Mouse (Mus musculus): ENCODE data around the gene Psmd6.
A peak's percentile ranks its signal among the peaks of the same experiment; 100 is the strongest.

Gene Psmd6

DNA sequence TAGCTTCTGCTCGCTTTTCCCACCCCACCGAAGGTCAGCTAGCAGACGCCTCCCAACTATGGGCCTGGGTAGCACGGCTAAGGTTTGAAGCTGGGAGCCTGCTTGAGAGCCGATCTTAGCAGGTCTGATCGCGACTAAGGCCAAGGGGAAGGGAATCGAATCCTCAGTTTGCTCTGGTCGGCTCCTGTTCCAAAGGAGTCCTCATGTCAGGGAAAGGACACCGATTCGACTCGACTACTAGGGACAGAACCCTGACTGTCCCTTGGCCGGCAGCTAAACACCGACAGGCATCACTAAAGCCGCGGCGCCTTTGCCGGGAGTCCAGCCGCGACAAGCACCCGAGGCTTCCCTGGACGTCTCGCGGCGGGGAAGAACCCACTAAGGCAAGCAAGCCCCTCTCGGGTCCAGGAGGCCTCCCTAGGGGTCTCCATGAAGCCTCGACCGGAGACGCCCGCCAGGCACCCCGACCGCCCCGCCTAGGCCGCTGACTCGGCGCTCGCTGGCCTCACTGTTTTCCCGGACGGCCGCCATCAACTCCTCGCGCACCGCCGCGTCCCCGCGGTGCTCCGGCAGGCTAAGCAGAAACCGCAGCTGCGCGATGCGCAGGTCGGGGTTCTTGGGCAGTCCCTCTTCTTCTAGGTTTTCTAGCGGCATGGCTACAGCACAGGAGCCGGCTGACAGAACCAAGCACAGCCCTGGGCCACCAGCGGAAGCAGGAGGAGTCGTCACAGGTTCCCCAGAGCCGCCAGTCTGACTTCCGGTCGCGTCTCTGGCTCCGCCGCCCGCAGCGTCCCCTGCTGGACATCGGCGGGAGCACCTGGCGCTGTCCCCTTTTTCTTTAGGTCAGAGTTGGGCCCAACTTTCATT is at the start of gene Psmd6:
Gene Psmd6 (minus strand): TSS at position 755 of the 867 bp plus-strand sequence.
- peak; percentile 86 for DNase-seq (ENCODE audit: low read depth)

DNA sequence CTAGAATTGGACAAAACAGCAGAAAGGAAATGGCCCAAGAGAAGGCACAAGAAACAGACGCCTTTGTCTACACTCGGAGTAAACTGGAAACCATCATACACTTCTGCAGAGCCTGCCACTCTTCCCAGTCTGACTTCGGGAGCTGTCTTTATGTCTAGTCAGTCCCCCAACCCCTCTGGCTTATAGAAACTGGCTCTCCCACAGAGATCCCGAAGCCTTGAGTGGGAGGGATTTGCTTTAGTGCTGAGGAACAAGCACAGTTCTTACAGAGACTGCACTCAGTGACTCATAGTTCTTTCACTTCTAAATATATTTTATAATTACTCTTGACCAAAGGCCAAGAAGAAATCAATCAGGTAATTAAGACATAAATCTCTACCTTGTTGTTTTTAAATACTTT is 10.1 kb downstream of the Psmd6 start:
- DNase-seq (ENCODE audit: low read depth), result no peak

DNA sequence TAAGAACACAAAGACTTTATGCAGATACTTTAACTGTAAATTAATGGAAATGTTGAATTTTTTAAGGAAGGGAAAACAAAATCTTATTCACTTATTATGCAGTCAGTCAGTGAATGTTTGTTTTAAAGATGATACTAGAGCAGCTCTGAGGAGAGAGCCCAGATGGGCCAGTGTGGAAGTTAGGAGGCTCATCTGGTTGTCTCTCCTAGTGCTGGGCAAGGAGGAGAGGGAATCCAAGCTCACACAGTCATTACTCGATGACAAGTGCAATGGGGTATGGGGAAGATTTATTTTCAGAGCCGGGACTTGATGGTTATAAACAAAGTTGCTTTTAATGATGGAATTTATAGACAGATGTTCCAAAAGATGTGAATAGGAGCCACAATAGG is 15.9 kb downstream of the Psmd6 start:
- no peak for DNase-seq (ENCODE audit: low read depth)

DNA sequence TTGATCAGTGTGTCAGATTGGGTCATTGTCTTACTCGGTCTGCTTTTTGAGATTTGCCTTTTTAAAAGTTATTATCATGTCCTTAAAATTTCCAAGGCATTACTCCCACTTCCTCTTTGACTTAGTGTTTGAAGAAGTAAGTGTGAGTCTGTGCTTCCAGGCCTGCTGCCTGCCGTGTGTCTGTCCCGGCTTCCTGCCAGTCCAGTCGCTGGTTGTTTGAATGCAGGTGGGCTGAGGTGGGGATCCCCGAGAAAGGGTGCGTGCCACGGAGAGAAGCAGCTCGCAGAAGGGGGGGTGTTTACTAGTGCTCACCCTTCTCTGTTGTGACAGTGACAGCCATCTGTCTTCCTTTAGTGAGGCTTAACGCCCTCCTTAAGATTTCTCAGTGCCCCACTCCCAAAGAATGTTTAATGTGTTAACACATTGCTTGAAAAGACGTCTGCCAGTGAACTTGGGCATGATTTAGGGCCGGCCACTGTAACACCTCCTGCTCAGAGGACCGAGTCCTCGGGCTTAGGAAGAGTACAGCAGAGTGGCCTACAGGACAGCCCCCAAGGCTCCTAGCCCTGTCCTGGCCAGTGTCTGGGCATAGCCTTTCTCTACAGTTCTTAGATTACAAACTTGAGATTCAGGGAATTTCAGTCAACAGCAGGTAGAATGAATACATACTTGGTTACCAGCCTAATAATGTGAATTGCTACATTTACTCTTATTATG is 16.4 kb downstream of the Psmd6 start:
- no peak for DNase-seq (ENCODE audit: low read depth)

DNA sequence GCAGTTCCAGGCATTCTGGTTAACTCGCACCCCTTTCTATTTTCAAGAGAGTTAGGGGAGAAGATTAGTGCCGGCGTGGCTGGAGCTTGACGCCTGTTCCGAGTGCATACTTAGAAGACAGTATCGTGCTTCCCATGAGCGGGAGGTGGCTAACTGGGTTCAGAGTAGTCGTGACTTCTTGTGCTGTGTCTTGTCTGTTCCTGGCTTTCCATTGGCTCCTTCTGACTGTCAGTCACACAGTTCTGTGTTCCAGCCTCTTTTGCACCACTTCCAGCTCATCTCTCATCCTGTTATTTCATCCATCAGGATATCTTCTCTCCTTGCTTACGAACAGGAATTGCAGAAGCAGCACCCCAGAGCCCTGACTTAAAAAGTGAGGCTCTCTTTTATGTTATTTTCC is 19.5 kb downstream of the Psmd6 start:
- DNase-seq (ENCODE audit: low read depth), result no peak

DNA sequence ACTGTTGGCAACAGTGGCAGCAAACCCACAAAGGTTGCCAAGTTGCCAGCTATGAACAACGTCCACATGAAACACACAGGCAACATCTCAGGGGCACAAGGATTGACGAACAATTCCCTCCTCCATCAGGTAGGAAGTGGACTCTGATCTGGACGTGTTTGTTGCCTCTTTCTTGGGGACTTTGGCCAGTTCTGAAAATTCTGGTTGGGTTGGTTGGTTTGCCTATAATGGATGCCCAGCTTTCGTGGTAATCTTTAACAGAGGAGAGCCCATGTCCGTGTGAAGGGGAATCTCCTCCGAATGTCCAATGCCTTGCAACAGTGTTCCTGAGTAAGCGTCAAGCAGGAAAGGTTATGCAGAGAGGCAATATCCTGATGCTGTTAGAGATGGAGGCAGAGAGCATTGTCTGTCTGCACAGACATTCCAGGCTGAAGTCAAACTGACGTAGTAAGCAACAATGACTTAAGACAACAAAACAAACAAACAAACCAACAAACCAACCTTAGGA is 20.0 kb downstream of the Psmd6 start:
- no peak for DNase-seq (ENCODE audit: low read depth)

DNA sequence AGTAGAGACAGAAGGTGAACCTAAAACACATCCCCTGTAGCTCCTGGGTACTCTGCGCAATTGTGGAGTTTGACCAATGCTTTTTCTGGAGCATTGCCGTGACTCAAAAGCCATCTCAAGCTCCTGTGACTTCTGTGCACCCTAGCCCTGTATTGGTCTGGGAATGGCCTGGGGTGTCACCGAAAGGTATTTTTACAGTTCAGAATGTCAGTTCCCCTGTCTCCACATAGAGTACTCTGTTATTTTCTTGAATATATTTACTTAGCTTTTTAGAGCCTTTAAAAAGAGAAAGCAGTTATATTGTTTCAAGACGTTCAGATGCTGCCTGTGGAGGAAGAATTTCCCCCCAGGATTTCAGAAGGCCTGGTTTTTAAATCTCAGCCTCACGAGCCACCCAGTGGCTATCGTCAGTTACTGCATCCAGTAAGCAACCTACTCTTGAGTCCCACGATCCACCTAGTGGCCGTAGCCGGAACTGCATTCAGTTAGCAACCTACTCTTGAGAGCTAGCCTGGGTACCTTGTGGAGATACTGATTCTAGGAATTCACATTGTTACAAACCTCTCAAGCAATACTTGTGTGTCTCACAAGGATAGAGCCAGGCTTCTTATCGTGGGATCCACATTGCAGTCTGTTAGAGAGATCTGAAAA is 22.3 kb downstream of the Psmd6 start:
- peak; percentile 89 for DNase-seq (ENCODE audit: low read depth)

DNA sequence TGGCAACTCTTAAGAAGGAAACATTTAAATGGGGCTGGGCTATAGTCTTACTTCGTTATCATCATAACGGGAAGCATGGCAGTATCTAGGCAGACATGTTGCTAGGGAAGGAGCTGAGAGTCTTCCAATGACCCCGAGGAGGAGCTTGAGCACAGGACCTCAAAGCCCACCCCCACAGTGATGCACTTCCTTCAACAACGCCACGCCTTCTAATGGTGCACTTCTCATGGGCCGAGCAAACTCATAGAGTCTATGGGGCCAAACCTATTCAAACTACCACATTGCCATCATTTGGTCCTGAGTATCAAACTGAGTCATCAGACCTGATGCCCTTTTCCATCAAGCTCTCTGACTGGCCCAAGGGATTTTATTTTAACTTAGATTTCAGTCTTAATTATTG is 30.2 kb downstream of the Psmd6 start:
- DNase-seq (ENCODE audit: low read depth), result no peak

DNA sequence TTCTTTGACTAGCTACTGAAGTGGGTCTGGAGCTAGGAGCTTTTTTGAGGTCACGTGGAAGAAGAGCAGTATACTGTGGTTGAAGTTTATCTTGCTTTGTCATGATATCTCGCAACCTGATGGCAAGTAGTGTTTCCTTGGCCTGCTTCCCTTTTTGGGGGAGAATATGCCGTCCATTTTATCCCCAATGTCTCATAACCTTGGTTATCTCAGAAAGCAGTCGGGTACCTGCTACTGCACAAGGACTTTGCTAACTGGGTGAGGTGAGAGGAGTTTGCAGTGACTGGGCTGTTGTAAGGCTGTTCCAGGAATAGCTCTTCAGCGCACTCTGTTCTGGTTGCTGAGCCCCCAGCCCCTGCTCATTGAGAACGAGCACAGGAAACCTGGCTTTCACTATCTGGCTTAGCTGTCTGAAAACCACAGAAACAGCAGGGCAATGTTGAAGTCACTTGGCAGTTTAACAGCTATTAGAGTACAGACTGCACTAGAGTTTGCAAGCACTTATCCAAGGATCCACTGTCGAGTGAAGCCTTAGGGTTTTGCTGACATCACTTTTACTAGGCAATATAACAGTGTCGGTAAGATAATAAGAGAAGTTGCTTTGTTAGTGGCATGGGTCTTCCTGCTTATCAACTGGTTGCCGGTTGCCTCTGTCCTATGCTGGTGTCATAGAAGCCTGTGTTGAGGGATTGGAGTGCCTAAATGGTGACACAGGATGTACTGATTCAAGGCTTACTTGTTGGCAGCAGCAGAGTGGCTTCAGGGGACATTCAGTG is 32.6 kb downstream of the Psmd6 start:
- peak; percentile 95 for DNase-seq (ENCODE audit: low read depth)

DNA sequence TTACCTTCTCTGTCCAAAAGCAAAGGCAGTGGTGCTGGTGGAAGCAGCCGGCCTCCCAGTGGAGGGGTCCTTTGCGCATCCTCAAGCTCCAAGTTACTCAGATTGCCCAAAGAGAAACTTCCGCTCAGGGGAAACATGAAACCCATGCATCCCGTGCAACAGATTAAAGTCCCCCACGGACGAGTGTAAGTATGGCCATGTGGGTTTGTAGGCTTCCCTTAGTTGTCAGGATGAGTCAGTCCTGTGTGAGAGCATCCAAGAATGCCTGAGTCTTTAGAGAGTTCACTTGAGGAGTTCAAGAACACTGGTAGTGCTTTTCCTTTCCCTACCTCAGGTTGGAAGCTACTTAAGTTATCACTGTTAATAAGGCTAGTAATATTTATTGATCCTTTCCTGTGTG is 33.4 kb downstream of the Psmd6 start:
- peak; percentile 78 for DNase-seq (ENCODE audit: low read depth)

DNA sequence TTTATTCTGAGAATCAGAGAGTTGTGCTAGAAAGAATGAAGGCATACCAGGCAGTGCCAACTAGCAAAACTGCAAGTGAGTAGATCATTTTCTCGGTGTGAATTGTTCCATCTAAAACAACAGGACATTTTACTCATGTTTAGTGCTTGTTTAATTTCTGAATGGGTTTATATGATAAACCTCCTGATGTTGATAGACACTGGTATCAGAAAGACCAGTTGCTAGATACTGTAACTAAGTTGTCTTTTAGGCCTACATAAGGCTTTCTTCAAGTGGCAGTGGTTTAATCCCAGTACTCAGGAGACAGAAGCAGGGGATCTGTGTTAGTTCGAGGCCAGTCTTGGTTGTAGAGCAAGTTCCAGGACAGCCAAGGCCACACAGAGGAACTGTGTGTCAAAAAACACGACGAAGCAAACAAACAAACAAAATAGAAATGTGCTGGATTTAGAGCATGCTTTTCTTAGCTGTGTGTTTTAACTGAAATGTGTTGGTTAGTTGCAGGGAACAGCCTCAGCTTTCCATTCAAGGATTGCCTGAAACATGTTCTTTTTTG is 34.0 kb downstream of the Psmd6 start:
- no peak for DNase-seq (ENCODE audit: low read depth)

DNA sequence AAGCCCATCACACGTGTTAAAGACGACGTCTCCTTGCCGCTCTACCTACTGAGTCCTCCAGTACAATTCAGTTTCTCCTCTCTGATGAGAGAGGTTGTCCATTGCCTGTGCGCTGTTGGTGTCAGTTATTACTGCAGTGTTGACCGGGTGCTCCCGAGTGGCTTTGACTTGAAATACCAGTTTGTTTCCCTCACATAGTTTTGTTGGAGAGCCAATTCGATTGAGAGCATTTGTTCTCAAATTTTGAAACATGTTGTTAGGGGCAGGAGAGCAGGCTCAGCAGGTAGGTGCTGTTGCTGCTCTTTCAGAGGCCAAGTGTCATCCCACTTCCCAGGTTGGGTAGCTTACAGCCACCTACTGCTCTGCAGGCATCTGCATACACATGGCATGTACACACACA is 37.0 kb downstream of the Psmd6 start:
- no peak for DNase-seq (ENCODE audit: low read depth)

DNA sequence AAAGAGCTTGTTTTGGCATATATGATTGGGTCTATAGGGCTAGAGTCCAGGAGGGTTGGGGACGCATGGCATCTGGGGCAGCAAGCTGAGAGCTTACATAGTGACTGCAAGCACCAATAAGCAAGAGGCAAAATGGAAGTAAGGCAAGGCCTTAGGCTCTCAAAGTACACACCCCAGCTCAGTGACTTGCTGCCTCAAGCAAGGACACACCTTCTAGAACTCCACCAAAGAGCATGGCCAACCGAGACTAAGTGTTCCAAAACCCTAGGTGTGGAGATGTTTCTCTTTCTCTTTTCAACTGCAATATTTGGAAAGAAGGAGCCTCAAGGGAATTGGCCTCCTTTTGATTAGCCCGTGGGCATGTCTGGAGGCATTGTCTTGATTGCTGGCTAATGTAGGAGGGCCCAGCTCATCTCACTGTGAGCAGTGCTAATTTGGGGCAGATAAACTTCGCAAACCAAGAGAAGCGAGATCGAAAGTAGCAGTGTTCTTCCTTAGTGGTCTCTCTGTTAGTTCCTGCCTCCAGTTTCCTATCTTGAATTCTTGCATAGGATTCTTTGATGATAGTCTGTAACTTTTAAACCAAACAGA is 40.1 kb downstream of the Psmd6 start:
- no peak for DNase-seq (ENCODE audit: low read depth)

DNA sequence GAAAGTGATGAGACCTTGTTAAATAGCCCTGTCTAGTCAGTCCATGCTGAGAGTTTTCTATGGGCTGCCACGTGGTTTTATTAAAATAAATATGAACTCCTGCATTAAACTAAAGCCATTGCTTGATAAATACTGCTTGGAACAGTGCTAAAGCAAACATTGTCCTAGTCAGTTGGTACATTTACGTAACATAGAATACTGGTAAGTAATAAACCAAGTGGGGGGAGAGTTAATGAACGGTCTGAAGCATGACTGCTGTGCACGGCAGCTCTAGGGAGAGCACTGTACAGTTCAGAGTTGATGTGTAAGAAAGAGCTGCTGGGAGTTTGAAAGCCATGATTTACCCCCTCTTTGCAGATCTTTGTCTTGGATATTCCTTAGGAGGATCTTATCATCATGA is 49.3 kb downstream of the Psmd6 start:
- DNase-seq (ENCODE audit: low read depth), result no peak

DNA sequence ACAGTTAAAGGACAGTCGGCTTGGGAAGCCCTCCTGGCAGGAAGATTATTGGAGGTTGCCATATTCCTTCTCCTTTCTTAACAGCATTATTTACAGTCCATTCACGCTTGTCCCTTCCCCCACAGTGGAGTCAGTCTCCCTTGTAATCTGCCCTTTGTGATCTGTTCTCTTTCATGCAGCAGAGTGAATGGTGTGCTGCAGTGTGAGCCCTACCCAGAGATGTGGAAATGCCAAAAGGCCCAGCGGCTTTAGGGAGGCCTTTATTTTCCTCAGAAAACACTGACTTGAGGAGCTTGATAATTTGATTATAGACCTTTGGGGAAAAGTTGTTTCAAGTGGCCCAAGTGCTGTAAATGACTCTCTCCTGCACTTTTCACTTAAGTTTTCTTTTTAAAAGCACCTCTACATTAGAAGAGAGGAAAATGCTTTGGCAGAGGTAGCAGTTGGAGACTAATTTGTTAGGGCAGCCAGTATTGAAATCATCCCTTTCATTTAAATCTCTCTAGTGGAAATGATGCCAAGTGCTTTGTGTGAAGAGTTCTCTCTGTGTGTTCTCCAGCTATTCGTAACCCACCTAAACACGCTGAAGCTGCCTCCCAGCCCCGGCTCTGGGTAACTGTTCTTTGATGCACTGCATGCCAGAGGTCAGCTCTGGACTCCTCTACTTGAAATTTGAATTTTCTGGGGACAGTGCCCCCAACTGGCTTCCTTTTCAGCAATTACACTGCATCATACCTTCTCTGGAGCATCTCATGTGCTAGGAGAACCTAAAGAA is 50.1 kb downstream of the Psmd6 start:
- DNase-seq (ENCODE audit: low read depth), result no peak

DNA sequence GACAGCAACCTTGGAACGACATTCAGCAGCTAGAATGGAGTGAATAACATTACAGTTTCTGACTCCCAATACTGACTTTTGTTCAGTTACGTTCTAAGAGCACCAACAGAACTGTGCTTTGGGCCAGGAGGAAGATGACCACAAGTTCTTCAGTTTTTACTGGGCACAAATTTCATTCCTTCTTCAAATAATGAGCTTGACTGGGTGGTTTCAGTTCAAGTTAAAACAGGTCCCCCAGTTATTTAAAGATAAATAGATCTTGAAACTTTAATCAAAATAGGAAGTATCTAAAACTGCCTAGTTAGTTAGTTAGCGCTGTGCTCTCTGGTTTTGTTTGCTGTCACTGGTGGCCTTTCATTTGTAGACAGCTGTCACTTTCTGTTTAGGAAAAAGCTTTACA is 52.2 kb downstream of the Psmd6 start:
- no peak for DNase-seq (ENCODE audit: low read depth)

DNA sequence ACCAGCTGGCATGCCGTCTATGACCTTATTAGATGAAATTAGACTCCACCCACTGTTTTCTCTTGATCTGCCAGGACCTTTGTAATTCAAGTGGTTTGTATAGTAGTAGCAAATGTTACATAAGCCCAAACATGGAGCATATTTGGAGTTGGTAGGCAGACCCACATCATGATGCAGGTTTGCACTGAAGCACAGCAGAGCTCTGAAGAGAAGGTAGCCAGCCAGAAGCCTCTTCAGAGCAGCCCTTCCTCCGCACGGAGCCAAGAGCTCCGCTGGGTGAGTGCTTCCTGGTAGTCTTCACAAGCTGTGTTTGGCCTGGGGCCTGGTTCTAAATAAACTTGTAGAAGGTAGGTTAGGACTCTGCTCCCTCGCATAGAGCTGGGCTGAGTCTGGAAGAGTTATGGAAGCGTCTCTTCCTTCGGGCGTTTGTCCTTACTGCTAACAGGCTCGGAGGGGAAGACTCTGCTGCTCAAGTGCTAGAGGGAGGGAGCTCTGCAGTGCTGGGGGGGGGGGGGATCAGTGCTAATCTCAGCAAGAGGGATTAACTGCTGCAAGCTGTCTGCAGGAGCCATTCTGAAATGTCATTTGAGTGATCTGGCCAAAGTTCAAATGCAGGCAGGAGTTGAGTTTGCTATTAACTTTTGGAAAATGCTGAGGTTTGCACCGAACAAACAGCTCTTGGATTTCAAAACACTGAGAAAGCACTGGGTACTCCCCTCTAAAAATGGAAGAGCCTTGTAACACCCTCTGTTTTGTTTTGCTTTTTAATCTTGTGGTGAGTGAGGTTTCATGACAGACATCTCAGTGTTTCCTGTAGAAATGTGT is 52.9 kb downstream of the Psmd6 start:
- peak; percentile 86 for DNase-seq (ENCODE audit: low read depth)

DNA sequence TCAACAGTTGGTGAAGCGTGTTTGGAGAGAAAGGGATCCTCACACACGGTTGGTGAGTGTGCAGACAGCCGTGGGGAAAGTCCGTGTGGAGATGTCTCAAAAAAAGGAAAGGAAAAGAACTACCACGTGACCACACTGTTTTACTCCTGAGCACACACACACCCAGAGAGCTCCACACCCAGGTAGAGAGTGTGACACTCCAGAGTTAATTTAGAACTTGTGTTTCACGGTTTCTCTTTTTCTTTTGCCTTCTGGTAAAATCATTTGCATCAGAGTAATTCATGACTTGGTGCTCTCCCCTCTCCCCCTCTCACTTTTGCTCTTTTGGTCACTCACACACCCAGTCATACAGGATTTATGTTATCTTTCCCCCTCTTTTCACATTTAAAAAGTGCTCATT is 54.5 kb downstream of the Psmd6 start:
- DNase-seq (ENCODE audit: low read depth), result no peak

DNA sequence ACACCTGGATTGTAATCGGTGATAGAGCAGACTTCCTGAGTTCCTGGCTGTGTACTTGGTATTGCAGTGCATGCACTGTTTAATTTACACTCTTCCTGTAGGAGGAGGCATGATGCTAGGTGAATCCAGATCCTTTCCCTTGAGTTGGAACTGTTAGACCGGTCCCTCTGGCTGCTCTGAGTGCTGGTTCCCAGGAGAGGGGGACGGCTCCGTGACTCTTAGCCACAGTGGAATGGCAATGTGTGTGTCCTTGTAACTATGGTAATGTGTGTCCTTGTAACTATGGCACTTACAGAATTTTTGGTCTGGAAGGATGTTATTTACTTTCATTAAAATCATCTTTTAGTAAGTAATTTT is 55.7 kb downstream of the Psmd6 start:
- DNase-seq (ENCODE audit: low read depth), result no peak

All from 416B (cell line).